Mouse (Mus musculus) naive thymus-derived CD4-positive, alpha-beta T cell, adult 2 months (primary cell): ENCODE measurements around the gene Sephs1.
"Not testable (repeated sequence)": the region's sequence is repeated elsewhere in the genome, so short reads cannot be mapped to it uniquely, and the experiment has no call there.

ENCODE experiments used
- DNase-seq: peaks from one replicate; pipeline ENCODE4 v3.0.0-alpha.2; 2011; ENCODE audit warnings: low read depth

Sephs1 gene

GRCm38 (mm10) chr2:4907916-4908315 lies 26.6 kb downstream of the Sephs1 start:
- no peak for DNase-seq

- DNase-seq, result no peak
Measured at GRCm38 (mm10) chr2:4908771-4909315, 27.5 kb downstream of the Sephs1 start.

- no peak for DNase-seq
Measured at GRCm38 (mm10) chr2:4909909-4910308, 28.5 kb downstream of the Sephs1 start.

GRCm38 (mm10) chr2:4910521-4910920 lies 29.2 kb downstream of the Sephs1 start:
- no peak for DNase-seq

GRCm38 (mm10) chr2:4913949-4914348 lies 32.6 kb downstream of the Sephs1 start:
- no peak for DNase-seq

GRCm38 (mm10) chr2:4916037-4916436 lies 34.7 kb downstream of the Sephs1 start:
- no peak for DNase-seq

GRCm38 (mm10) chr2:4917326-4918021 lies 36.1 kb downstream of the Sephs1 start:
- DNase-seq, result peak; percentile 90

GRCm38 (mm10) chr2:4918860-4919739 lies 37.7 kb downstream of the Sephs1 start, which contains the start of gene Phyh:
TSS of gene Phyh (plus strand) at chr2:4919019.
- DNase-seq, result peak; percentile 84

GRCm38 (mm10) chr2:4921019-4921418 lies 39.7 kb downstream of the Sephs1 start:
- no peak for DNase-seq

GRCm38 (mm10) chr2:4922476-4923164 lies 41.3 kb downstream of the Sephs1 start:
- DNase-seq, result no peak

GRCm38 (mm10) chr2:4927391-4927790 lies 46.0 kb downstream of the Sephs1 start:
- no peak for DNase-seq

GRCm38 (mm10) chr2:4929230-4929629 lies 47.9 kb downstream of the Sephs1 start:
- no peak for DNase-seq

- DNase-seq, result no peak
Measured at GRCm38 (mm10) chr2:4934516-4934915, 53.2 kb downstream of the Sephs1 start.

- DNase-seq, result no peak
Measured at GRCm38 (mm10) chr2:4937931-4938330, 56.6 kb downstream of the Sephs1 start.

- no peak for DNase-seq
Measured at GRCm38 (mm10) chr2:4940861-4941260, 59.5 kb downstream of the Sephs1 start.

GRCm38 (mm10) chr2:4949691-4950090 lies 68.3 kb downstream of the Sephs1 start:
- DNase-seq, result not testable (repeated sequence)

- no peak for DNase-seq
Measured at GRCm38 (mm10) chr2:4950986-4951385, 69.6 kb downstream of the Sephs1 start.

GRCm38 (mm10) chr2:4954216-4954760 lies 72.9 kb downstream of the Sephs1 start:
- DNase-seq, result no peak

- no peak for DNase-seq
Measured at GRCm38 (mm10) chr2:4958039-4958438, 76.7 kb downstream of the Sephs1 start.
